Mouse (Mus musculus) liver, postnatal 0 days (tissue): ENCODE data around the gene Dxo.

Source experiments
- CTCF ChIP-seq: sonication (generic); IDR thresholded peaks from 2 replicates; pipeline ENCODE4 v1.5.1; 2016; ENCODE audit warnings: antibody characterized with exemption, low read depth
- EP300 ChIP-seq: IDR thresholded peaks from 2 replicates; pipeline ENCODE4 v1.6.1; 2016; ENCODE audit warnings: antibody characterized with exemption, low read depth, mild to moderate bottlenecking

- TF ChIP-seq EP300 (no peak), CTCF (no peak)
These were observed 4.0 kb downstream of the Dxo start for GRCm38 (mm10) chr17:34840736-34841307.
